Mouse (Mus musculus) bone marrow macrophage, adult 2 months (primary cell): ENCODE measurements around the gene Hps1.

ENCODE experiments used
- CTCF ChIP-seq: IDR thresholded peaks from 2 replicates; pipeline ENCODE4 v1.5.1; 2012; ENCODE audit warnings: low read depth, mild to moderate bottlenecking, low read length, moderate library complexity
- POLR2A ChIP-seq: IDR thresholded peaks from 2 replicates; pipeline ENCODE4 v1.6.1; 2012; ENCODE audit warnings: mild to moderate bottlenecking, low read depth, low read length, borderline replicate concordance

DNA sequence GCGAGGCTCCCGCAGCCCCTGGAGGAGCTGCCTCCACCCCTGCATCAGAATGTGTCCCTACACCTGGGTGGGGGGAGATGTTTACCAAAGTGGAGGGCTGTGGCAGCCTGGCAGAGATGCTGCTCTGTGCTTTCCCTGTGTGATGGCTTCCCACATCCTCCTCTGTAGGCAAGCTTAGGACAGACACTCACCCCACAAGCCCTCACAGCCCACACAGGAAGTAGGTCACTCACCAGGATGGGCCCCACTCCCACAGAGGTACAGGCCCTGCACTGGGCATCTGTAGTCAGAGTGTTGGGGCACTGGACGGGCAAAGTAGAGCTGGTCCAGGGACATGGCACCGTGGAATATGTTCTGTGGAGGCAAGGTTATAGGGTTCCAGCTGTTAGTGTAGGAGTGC lies 52.4 kb downstream of the Hps1 start:
- TF ChIP-seq POLR2A, result no peak
- no peak for TF ChIP-seq CTCF
